Mouse (Mus musculus) ES-E14 (cell line): Measurements from ENCODE around the gene Pfkm. TPM values are rescaled to one million over a fixed set of nuclear protein-coding genes. Genes with fewer than 3 reads are reported as not detected.

Experiments
- DNase-seq: peaks from one replicate; pipeline ENCODE4 v3.0.0-alpha.2; 2013; ENCODE audit warnings: low read depth, low spot score
- H3K27ac ChIP-seq: 2 replicates; pipeline ENCODE4 v1.5.1; 2012; ENCODE audit warnings: low read depth, mild to moderate bottlenecking, low read length, moderate library complexity, mixed read lengths; ENCODE audit not compliant: poor library complexity, insufficient read depth, severe bottlenecking
- H3K36me3 ChIP-seq: 2 replicates; pipeline ENCODE4 v1.6.1; 2012; ENCODE audit warnings: mild to moderate bottlenecking, low read length, moderate library complexity, mixed read lengths; ENCODE audit not compliant: control insufficient read depth, poor library complexity, insufficient read depth, severe bottlenecking
- H3K4me1 ChIP-seq, 2 experiments: fragments of 150-350 bp in 1 of 2; sonication (generic) in 1 of 2; 2 replicates each; pipeline ENCODE4 v1.6.1; 2012; ENCODE audit warnings: low read length in 2 of 2, mild to moderate bottlenecking in 1 of 2, mixed read lengths in 1 of 2; ENCODE audit not compliant: control insufficient read depth in 2 of 2, insufficient read depth in 2 of 2, poor library complexity in 1 of 2
- H3K4me3 ChIP-seq, 2 experiments: fragments of 150-350 bp in 1 of 2; sonication (generic) in 1 of 2; 2 replicates each; pipeline ENCODE4 v1.5.1; 2012; ENCODE audit warnings: low read length in 2 of 2, low read depth in 1 of 2, mild to moderate bottlenecking in 1 of 2, mixed read lengths in 1 of 2; ENCODE audit not compliant: insufficient read depth in 1 of 2, poor library complexity in 1 of 2, severe bottlenecking in 1 of 2
- H3K9ac ChIP-seq: 2 replicates; pipeline ENCODE4 v1.6.1; 2012; ENCODE audit warnings: low read depth, mild to moderate bottlenecking, low read length, mixed read lengths; ENCODE audit not compliant: poor library complexity, insufficient read depth, severe bottlenecking
- H3K9me3 ChIP-seq: fragments of 150-350 bp; sonication (generic); 2 replicates; pipeline ENCODE4 v1.6.1; 2012; ENCODE audit warnings: low read depth, mild to moderate bottlenecking, low read length; ENCODE audit not compliant: control insufficient read depth, insufficient read depth
- CHD2 ChIP-seq: IDR thresholded peaks from 2 replicates; pipeline ENCODE4 v1.6.1; 2014; ENCODE audit warnings: mild to moderate bottlenecking, low read depth, low read length, inconsistent platforms
- HCFC1 ChIP-seq: IDR thresholded peaks from 2 replicates; pipeline ENCODE4 v1.6.1; 2012; ENCODE audit warnings: low read length, inconsistent platforms, borderline replicate concordance; ENCODE audit not compliant: insufficient read depth
- MAFK ChIP-seq: IDR thresholded peaks from 2 replicates; pipeline ENCODE4 v1.6.1; 2014; ENCODE audit warnings: mild to moderate bottlenecking, low read depth, low read length, inconsistent platforms; ENCODE audit not compliant: insufficient read depth
- ZC3H11A ChIP-seq: IDR thresholded peaks from 2 replicates; pipeline ENCODE4 v1.6.1; 2012; ENCODE audit warnings: low read depth, mild to moderate bottlenecking, inconsistent platforms, low read length, borderline replicate concordance
- ZNF384 ChIP-seq: IDR thresholded peaks from 2 replicates; pipeline ENCODE4 v1.6.1; 2012; ENCODE audit warnings: low read depth, low read length, inconsistent platforms
- in situ Hi-C, 2 experiments: fragments of 600-800 bp; cut with MboI; formaldehyde crosslinking; loops; one replicate each; pipeline ENCODE4 v1.15.1; 2025; ENCODE audit warnings: low sequenced_read_pairs in 2 of 2, inconsistent platforms in 1 of 2; ENCODE audit not compliant: unreplicated experiment in 2 of 2
- total RNA-seq: library from RNA; depleted of rRNA; stranded (reverse); fragments of 300-350 nt; gene quantifications from 2 replicates; pipeline ENCODE4 v1.2.3, GENCODE M21; 2012

Pfkm gene
- total RNA-seq, 1 experiment = 18.5 TPM

DNA sequence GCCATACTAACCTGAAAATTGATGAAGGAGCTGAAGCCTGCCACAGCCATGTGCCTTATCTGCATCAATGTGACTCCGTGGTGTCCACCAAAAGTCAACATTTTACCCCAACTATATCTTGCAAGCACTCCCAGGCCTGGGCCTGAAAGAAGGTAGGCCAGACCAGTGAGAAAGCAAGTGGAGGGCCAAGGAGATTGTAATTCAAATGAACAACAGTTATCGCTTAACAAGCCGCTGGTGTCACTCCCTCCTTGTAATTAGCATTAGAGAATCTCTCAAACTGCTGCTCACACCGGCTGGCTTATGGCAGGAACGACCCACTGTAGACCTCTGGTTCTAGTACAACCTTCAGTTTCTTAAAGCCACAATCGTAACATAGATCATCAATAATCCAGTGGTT lies 15.5 kb upstream of the Pfkm start:
- Histone ChIP-seq H3K4me1 (peaks cover 6% of the 10 kb centered on the region in 2 experiments; a peak in 3 of 4 replicates), H3K4me3 (no peak overlapping the region), H3K27ac (no peak overlapping the region), H3K36me3 (peaks cover 21% of the 10 kb centered on the region), H3K9me3 (no peaks in the 10 kb centered on the region), H3K9ac (no peak overlapping the region)
- peak; percentile 40 for DNase-seq
- in situ Hi-C loops = no loop called here
- TF ChIP-seq ZNF384 = no peak
- no peak for TF ChIP-seq HCFC1
- TF ChIP-seq CHD2 = no peak
- no peak for TF ChIP-seq ZC3H11A
- TF ChIP-seq MAFK = no peak

DNA sequence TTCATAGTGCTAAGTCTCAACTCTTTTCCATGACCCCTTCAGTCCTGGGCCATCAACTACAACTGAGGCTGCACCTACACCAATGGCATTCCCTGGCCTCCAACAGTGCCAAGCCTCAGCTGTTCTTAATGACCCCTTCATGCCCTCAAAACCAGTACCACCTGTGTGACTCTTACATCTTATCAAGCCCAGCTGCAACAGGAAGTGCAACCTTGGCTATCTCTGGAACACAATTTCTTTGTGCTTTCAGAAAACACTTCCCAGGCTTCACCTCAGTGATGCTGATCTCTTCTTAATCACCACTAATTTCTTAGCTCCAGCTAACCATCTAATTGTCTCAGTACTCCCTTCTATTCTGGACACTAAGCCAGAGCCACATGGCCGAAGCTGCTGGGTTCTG lies 3.5 kb upstream of the Pfkm start:
- H3K4me1 ChIP-seq = peaks cover 0 to under 1% of the 10 kb centered on the region in 2 experiments; a peak in 1 of 4 replicates
- in situ Hi-C loops = no loop called here
- H3K36me3 ChIP-seq = peaks cover 13% of the 10 kb centered on the region
- H3K4me3 ChIP-seq = no peak overlapping the region
- H3K9ac ChIP-seq = no peak overlapping the region
- no peak overlapping the region for H3K27ac ChIP-seq
- no peak for TF ChIP-seq CHD2
- TF ChIP-seq ZNF384 = no peak
- no peak for TF ChIP-seq HCFC1
- no peak for TF ChIP-seq MAFK
- TF ChIP-seq ZC3H11A = no peak
- DNase-seq = no peak
- no peaks in the 10 kb centered on the region for H3K9me3 ChIP-seq

DNA sequence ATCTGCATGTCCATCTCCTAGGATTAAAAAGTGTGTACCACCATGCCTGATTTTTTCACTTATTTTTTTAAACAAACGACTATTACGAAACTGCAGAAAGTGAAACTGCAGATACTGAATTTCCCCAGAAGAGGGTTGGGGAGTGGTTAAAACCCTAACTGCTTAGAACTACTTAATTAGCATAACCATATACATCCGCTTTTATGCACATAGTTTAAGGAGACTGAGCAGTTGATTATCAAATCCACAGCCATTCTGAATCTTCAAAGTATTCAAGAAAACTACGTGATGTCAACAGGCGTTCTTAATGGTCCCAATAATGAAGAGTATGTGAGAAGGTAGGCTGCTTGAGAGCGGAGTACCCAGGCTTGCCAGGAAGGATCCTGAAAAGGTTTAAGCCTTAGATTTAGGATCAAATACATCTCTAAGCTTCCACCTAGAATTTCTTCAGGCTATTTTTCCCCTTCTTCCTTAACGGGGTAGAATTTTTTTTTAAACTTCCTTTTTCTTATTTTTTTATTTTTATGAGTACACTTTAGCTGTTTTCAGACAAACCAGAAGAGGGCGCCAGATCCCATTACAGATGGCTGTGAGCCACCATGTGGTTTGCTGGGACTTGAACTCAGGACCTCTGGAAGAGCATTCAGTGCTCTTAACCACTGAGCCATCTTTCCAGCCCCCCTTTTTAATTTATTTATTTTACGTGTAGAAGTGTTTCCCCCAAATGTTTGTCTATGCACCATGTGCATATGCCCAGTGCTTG lies 2.8 kb upstream of the Pfkm start:
- no peak for DNase-seq
- Histone ChIP-seq H3K36me3 (peaks cover 11% of the 10 kb centered on the region), H3K27ac (no peak overlapping the region), H3K4me1 (peaks cover 0 to 3% of the 10 kb centered on the region in 2 experiments; a peak in 1 of 4 replicates), H3K9ac (no peak overlapping the region), H3K9me3 (no peaks in the 10 kb centered on the region), H3K4me3 (no peak overlapping the region)
- TF ChIP-seq ZC3H11A (no peak), ZNF384 (peak; percentile 57; the same call in 1 of the 2 replicates)
- in situ Hi-C loops = no loop called here

DNA sequence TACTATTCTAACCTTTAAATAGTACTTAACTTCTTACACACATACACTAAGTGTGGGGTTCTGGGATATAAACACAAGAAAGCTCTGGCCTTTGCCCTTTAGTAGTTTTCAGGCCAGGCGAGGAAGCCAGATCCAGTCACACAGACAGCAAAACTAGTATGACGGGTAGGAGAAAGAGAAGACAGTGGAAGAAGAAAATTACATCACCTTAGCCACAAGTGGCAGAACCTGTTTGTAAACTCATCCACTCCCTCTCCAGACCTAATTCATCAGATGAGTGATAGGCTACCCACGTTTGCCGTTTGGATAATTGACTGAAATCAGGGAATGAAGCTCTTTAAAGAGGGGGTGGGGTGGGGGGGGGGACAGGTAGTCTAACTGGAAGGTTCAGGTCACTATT lies 548 bp upstream of the Pfkm start:
- H3K4me1 ChIP-seq = peaks cover 0 to 3% of the 10 kb centered on the region in 2 experiments; a peak in 1 of 4 replicates
- H3K9me3 ChIP-seq = no peaks in the 10 kb centered on the region
- peak overlapping the region; percentile 42; the same call in 1 of the 2 replicates for H3K9ac ChIP-seq
- peaks cover 4% of the 10 kb centered on the region; the same call in 1 of the 2 replicates for H3K36me3 ChIP-seq
- H3K4me3 ChIP-seq = peak overlapping the region; percentile 92 to 95; a peak in 2 of 4 replicates
- in situ Hi-C loops = no loop called here
- no peak for TF ChIP-seq ZNF384
- no peak for TF ChIP-seq MAFK
- no peak for TF ChIP-seq HCFC1
- TF ChIP-seq ZC3H11A = no peak
- TF ChIP-seq CHD2 = no peak
- no peak overlapping the region for H3K27ac ChIP-seq
- DNase-seq = no peak
